Mouse (Mus musculus) ES-Bruce4 (cell line): ENCODE measurements at regions not wholly inside any gene's neighbourhood (a gene's known extent, or its start where the extent isn't known, plus 50 kb on each side); places are given as distances from the start of the nearest gene placed in this dataset.

Experiments
- CTCF ChIP-seq: IDR thresholded peaks from one replicate; pipeline ENCODE4 v1.8.1; 2011; ENCODE audit warnings: low read depth, low read length
- POLR2A ChIP-seq: IDR thresholded peaks from one replicate; pipeline ENCODE4 v1.8.1; 2011; ENCODE audit warnings: low read length; ENCODE audit not compliant: insufficient read depth

DNA sequence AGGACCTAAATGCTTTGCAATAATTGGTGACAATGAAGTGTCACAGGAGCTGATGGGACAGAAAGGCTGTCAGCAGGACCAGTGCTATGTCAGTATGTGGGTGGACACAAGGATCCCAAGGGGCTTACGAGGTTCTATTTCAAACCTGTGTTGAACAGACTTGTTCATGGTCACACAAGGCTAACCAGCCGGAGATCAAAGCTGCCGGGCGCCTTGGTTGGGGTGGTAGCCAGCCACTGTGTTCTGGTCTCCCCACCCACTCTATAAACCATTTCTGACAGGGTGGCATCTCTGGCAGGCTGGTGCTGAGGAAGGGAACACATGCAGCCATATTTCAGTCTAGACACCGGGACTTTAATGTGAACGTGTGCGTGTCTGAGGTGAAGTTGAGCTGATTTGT is 245.9 kb downstream of the Ttc32 start:
- TF ChIP-seq POLR2A (no peak), CTCF (no peak)
